Mouse (Mus musculus) myocyte (in vitro differentiated cells): ENCODE results near the gene Slc38a3.

ENCODE experiments used
- MYOD1 ChIP-seq, 3 experiments: IDR thresholded peaks; one replicate each; pipeline ENCODE4 v1.6.1; 2011; ENCODE audit warnings: control low read depth in 2 of 3, low read depth in 2 of 3, mild to moderate bottlenecking in 2 of 3, moderate library complexity in 1 of 3; ENCODE audit not compliant: insufficient read length in 2 of 3, control insufficient read depth in 1 of 3
- POLR2A ChIP-seq: IDR thresholded peaks from one replicate; pipeline ENCODE4 v1.6.1; 2011; ENCODE audit warnings: low read depth, mild to moderate bottlenecking, control low read depth, moderate library complexity; ENCODE audit not compliant: insufficient read length
- USF1 ChIP-seq: IDR thresholded peaks from one replicate; pipeline ENCODE4 v1.6.1; 2011; ENCODE audit warnings: low read depth, mild to moderate bottlenecking, control low read depth, moderate library complexity

- TF ChIP-seq POLR2A (no peak), USF1 (no peak), MYOD1 (IDR thresholded peaks at IDR 0.05; ENCODE audit: control insufficient read depth in 1 of 3, insufficient read length in 2 of 3, low read depth in 2 of 3) (no peak)
Measured at GRCm38 (mm10) chr9:107688415-107688814, 19.1 kb upstream of the Slc38a3 start.
